Comparison of ENCODE assay signal across 8 mouse cellular contexts in genomic region chr11:118569571-118570062, GRCm38 (mm10).
A peak's percentile ranks its signal among the peaks of the same experiment; 100 is the strongest.
DNase-seq lines count a peak whose midpoint lies in the region; ATAC-seq and TF ChIP-seq lines count a peak whose summit lies in the region.

No protein-coding gene starts in this region.

- no peaks in the 10 kb centered on the region for H3K36me3 ChIP-seq in intestine, embryonic 14.5 days (ENCODE audit: control insufficient read depth, insufficient read depth, low read length)
- no peaks in the 10 kb centered on the region for H3K36me3 ChIP-seq in intestine, postnatal 0 days (ENCODE audit: control insufficient read depth, insufficient read depth)
- H3K36me3 ChIP-seq in hindbrain, postnatal 0 days (ENCODE audit: insufficient read depth, low read length): no peaks in the 10 kb centered on the region
- no peaks in the 10 kb centered on the region for H3K36me3 ChIP-seq in neural tube, embryonic 11.5 days (ENCODE audit: control insufficient read depth, insufficient read depth, low read length)

- no peaks in the 10 kb centered on the region for H3K4me1 ChIP-seq in intestine, embryonic 14.5 days (replicated peaks; ENCODE audit: control insufficient read depth, insufficient read depth, low read length)
- no peaks in the 10 kb centered on the region for H3K4me1 ChIP-seq in intestine, postnatal 0 days (replicated peaks; ENCODE audit: control insufficient read depth, insufficient read depth, low read length)
- H3K4me1 ChIP-seq in hindbrain, postnatal 0 days (ENCODE audit: insufficient read depth, low read length): peaks cover 5% of the 10 kb centered on the region; the same call in 1 of the 2 replicates
- peaks cover 3% of the 10 kb centered on the region; the same call in 1 of the 2 replicates for H3K4me1 ChIP-seq in neural tube, embryonic 11.5 days (ENCODE audit: control insufficient read depth, insufficient read depth, low read length)

- H3K27me3 ChIP-seq in intestine, embryonic 14.5 days (replicated peaks; ENCODE audit: control insufficient read depth, insufficient read depth, low read length): peaks cover 75% of the 10 kb centered on the region
- peaks cover 44% of the 10 kb centered on the region for H3K27me3 ChIP-seq in intestine, postnatal 0 days (replicated peaks; ENCODE audit: control insufficient read depth, insufficient read depth, low read length)
- H3K27me3 ChIP-seq in hindbrain, postnatal 0 days (ENCODE audit: insufficient read depth, low read length): peaks cover 27% of the 10 kb centered on the region
- H3K27me3 ChIP-seq in neural tube, embryonic 11.5 days (ENCODE audit: control insufficient read depth, insufficient read depth, low read length): peaks cover 55% of the 10 kb centered on the region

- no peak overlapping the region for H3K9ac ChIP-seq in intestine, embryonic 14.5 days (ENCODE audit: low read length)
- no peak overlapping the region for H3K9ac ChIP-seq in intestine, postnatal 0 days (ENCODE audit: low read depth, low read length)
- H3K9ac ChIP-seq in hindbrain, postnatal 0 days (replicated peaks; ENCODE audit: low read length): peak overlapping the region; percentile 60
- H3K9ac ChIP-seq in neural tube, embryonic 11.5 days (ENCODE audit: low read length): no peak overlapping the region

- peak overlapping the region; percentile 32 for H3K4me2 ChIP-seq in intestine, embryonic 14.5 days (ENCODE audit: low read length)
- no peak overlapping the region for H3K4me2 ChIP-seq in intestine, postnatal 0 days (replicated peaks; ENCODE audit: low read depth)
- H3K4me2 ChIP-seq in hindbrain, postnatal 0 days (ENCODE audit: low read depth, low read length): peak overlapping the region; percentile 82
- H3K4me2 ChIP-seq in neural tube, embryonic 11.5 days (ENCODE audit: low read depth): peak overlapping the region; percentile 30

- 0% methylated on average over 37 of the region's 51 CpGs for WGBS in intestine, embryonic 14.5 days
- 0% methylated on average over 19 of the region's 51 CpGs for WGBS in intestine, postnatal 0 days
- under 1% methylated on average over 40 of the region's 51 CpGs for WGBS in hindbrain, postnatal 0 days
- under 1% methylated on average over 37 of the region's 51 CpGs for WGBS in neural tube, embryonic 11.5 days

- H3K9me3 ChIP-seq in intestine, embryonic 14.5 days (ENCODE audit: control insufficient read depth, low read length): no peaks in the 10 kb centered on the region
- H3K9me3 ChIP-seq in intestine, postnatal 0 days (ENCODE audit: control insufficient read depth): no peaks in the 10 kb centered on the region
- H3K9me3 ChIP-seq in hindbrain, postnatal 0 days (ENCODE audit: low read length): no peaks in the 10 kb centered on the region
- H3K9me3 ChIP-seq in neural tube, embryonic 11.5 days (ENCODE audit: control insufficient read depth, low read length): no peaks in the 10 kb centered on the region

- H3K4me3 ChIP-seq in intestine, embryonic 14.5 days (ENCODE audit: low read depth, low read length): peak overlapping the region; percentile 15; the same call in 1 of the 2 replicates
- H3K4me3 ChIP-seq in intestine, postnatal 0 days (ENCODE audit: low read depth, low read length): no peak overlapping the region
- peak overlapping the region; percentile 50 for H3K4me3 ChIP-seq in hindbrain, postnatal 0 days (ENCODE audit: low read length)
- H3K4me3 ChIP-seq in neural tube, embryonic 11.5 days (ENCODE audit: low read depth, low read length): peak overlapping the region; percentile 25

- H3K27ac ChIP-seq in intestine, embryonic 14.5 days (ENCODE audit: low read depth): no peak overlapping the region
- no peak overlapping the region for H3K27ac ChIP-seq in intestine, postnatal 0 days (ENCODE audit: low read depth, low read length)
- no peak overlapping the region; the same call in 1 of the 2 replicates for H3K27ac ChIP-seq in hindbrain, postnatal 0 days
- no peak overlapping the region for H3K27ac ChIP-seq in neural tube, embryonic 11.5 days (ENCODE audit: low read depth, low read length)

- DNase-seq in intestine, embryonic 14.5 days (ENCODE audit: low spot score): no peak
- peak; percentile 6 for DNase-seq in c-Kit-positive CD71-positive TER-119-positive erythroid progenitor cells, embryonic 14.5 days (ENCODE audit: low spot score)
- DNase-seq in hindbrain, postnatal 0 days (ENCODE audit: low spot score): peak; percentile 68
- peak; percentile 25 for DNase-seq in neural tube, embryonic 11.5 days (ENCODE audit: low spot score)
- no peak for DNase-seq in gastrocnemius, postnatal 10 days
- no peak for DNase-seq in yolk sac, embryonic 10.5 days (ENCODE audit: low spot score)
- no peak for DNase-seq in adrenal gland, postnatal 25 days

- TF ChIP-seq CTCF in intestine, postnatal 0 days (IDR thresholded peaks at IDR 0.05; ENCODE audit: low read depth): no peak
- no peak for TF ChIP-seq CTCF in hindbrain, postnatal 0 days (IDR thresholded peaks at IDR 0.05; ENCODE audit: low read depth)

- no peak for ATAC-seq in intestine, embryonic 14.5 days (replicated peaks; ENCODE audit: low FRiP score, low TSS enrichment, low read depth)
- no peak for ATAC-seq in intestine, postnatal 0 days
- peak; percentile 72 for ATAC-seq in hindbrain, postnatal 0 days
- ATAC-seq in neural tube, embryonic 11.5 days (ENCODE audit: insufficient read depth, low FRiP score, low TSS enrichment): no peak

Comparison
In these comparisons a context has a peak if more than half of its experiments do, and no peak if none do; other contexts are left out.
1. DNase-seq: peak in c-Kit-positive CD71-positive TER-119-positive erythroid progenitor cells, embryonic 14.5 days (single experiment), hindbrain, postnatal 0 days (single experiment) and neural tube, embryonic 11.5 days (single experiment); none in intestine, embryonic 14.5 days (single experiment), gastrocnemius, postnatal 10 days (single experiment), yolk sac, embryonic 10.5 days (single experiment) and adrenal gland, postnatal 25 days (single experiment).